Mouse (Mus musculus) spleen, adult 2 months (tissue): ENCODE results near the gene Adh6b.

Experiments
- CTCF ChIP-seq: fragments of 200-500 bp; IDR thresholded peaks from 2 replicates; pipeline ENCODE4 v1.5.1; 2011; ENCODE audit warnings: mild to moderate bottlenecking, inconsistent platforms; ENCODE audit not compliant: insufficient read depth, insufficient read length, insufficient replicate concordance; ENCODE audit errors: extremely low read depth
- POLR2A ChIP-seq: fragments of 200-500 bp; IDR thresholded peaks from 2 replicates; pipeline ENCODE4 v1.6.1; 2011; ENCODE audit warnings: low read depth, low read length, inconsistent platforms

- TF ChIP-seq CTCF (no peak), POLR2A (no peak)
These were observed 41.4 kb upstream of the Adh6b start for GRCm38 (mm10) chr3:138300130-138300529.
